Mouse (Mus musculus): ENCODE data around the gene Polk. TPM values are rescaled to one million over a fixed set of nuclear protein-coding genes. Genes with fewer than 3 reads are reported as not detected.

Polk gene
- polyA plus RNA-seq, 1 experiment from 2014 or later, result 8.8 TPM

- Histone ChIP-seq H3K9me3 (no peaks in the 10 kb centered on the region), H3K4me1 (replicated peaks) (peaks cover 5% of the 10 kb centered on the region; the same call in 1 of the 2 replicates), H3K4me2 (replicated peaks) (no peak overlapping the region), H3K27me3 (replicated peaks) (no peaks in the 10 kb centered on the region), H3K27ac (no peak overlapping the region), H3K4me3 (replicated peaks) (no peak overlapping the region), H3K36me3 (no peaks in the 10 kb centered on the region), H3K9ac (no peak overlapping the region)
- 75% methylated on average over 3 of the region's 3 CpGs for WGBS
- peak; percentile 44; the same call in 1 of the 2 replicates for ATAC-seq
Observed at GRCm38 (mm10) chr13:96454288-96454687, 88.1 kb downstream of the Polk start.

- 94% methylated on average over 3 of the region's 3 CpGs for WGBS
- Histone ChIP-seq H3K27me3 (replicated peaks) (no peaks in the 10 kb centered on the region), H3K4me3 (replicated peaks) (no peak overlapping the region), H3K36me3 (no peaks in the 10 kb centered on the region), H3K27ac (no peak overlapping the region), H3K9ac (no peak overlapping the region), H3K4me2 (replicated peaks) (no peak overlapping the region), H3K4me1 (replicated peaks) (peaks cover 3% of the 10 kb centered on the region; the same call in 1 of the 2 replicates), H3K9me3 (no peaks in the 10 kb centered on the region)
- no peak for ATAC-seq
Observed at GRCm38 (mm10) chr13:96452621-96453020, 89.8 kb downstream of the Polk start.

DNA sequence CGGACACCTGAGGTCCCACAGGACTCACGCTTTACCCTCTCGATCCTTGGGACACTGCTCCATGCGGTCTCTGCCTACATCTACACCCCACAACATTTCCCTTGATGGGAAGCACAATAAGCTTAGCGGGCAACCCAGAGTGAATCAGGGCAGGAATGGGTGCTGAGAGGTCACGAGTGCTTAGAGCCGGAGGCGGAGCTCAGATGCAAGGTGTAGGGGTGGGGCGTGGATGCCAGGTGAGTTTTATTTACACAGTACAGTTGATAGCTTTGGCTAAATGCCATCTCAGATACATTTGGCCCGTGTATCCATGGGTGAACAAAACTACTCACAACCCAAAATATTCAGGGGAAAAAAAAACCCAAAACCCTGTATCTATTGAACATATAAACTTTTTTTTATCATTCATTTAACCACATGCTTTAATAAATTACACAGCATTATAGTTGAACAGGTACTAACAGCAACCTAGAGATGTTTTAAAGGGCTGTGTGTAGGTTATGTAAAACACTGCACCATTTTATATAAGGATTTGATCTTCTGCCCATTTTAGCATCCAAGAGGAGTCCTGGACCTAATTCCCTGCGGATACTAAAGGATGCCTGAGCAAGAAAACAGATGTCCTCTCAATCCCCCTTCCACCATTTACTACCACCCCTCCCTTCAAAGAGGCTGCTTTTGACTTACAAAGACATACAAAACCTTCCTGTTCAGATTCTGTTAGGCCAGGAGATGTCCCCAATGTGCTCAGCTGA is 90.8 kb downstream of the Polk start:
- no peaks in the 10 kb centered on the region for H3K9me3 ChIP-seq
- peak; percentile 70 for ATAC-seq
- H3K4me2 ChIP-seq (replicated peaks), result no peak overlapping the region
- WGBS, result 73% methylated on average over 11 of the region's 11 CpGs
- H3K36me3 ChIP-seq, result no peaks in the 10 kb centered on the region
- no peak overlapping the region for H3K4me3 ChIP-seq (replicated peaks)
- H3K9ac ChIP-seq, result no peak overlapping the region
- H3K4me1 ChIP-seq (replicated peaks), result peaks cover 3% of the 10 kb centered on the region; the same call in 1 of the 2 replicates
- no peak overlapping the region for H3K27ac ChIP-seq
- H3K27me3 ChIP-seq (replicated peaks), result no peaks in the 10 kb centered on the region

- no peak overlapping the region for H3K9ac ChIP-seq
- WGBS, result 70% methylated on average over 7 of the region's 7 CpGs
- no peak overlapping the region for H3K27ac ChIP-seq
- H3K36me3 ChIP-seq, result no peaks in the 10 kb centered on the region
- peak; percentile 50 for ATAC-seq
- peaks cover 3% of the 10 kb centered on the region; the same call in 1 of the 2 replicates for H3K4me1 ChIP-seq (replicated peaks)
- H3K4me2 ChIP-seq (replicated peaks), result no peak overlapping the region
- no peaks in the 10 kb centered on the region for H3K27me3 ChIP-seq (replicated peaks)
- H3K4me3 ChIP-seq (replicated peaks), result no peak overlapping the region
- no peaks in the 10 kb centered on the region for H3K9me3 ChIP-seq
Observed at GRCm38 (mm10) chr13:96450869-96451268, 91.5 kb downstream of the Polk start.

DNA sequence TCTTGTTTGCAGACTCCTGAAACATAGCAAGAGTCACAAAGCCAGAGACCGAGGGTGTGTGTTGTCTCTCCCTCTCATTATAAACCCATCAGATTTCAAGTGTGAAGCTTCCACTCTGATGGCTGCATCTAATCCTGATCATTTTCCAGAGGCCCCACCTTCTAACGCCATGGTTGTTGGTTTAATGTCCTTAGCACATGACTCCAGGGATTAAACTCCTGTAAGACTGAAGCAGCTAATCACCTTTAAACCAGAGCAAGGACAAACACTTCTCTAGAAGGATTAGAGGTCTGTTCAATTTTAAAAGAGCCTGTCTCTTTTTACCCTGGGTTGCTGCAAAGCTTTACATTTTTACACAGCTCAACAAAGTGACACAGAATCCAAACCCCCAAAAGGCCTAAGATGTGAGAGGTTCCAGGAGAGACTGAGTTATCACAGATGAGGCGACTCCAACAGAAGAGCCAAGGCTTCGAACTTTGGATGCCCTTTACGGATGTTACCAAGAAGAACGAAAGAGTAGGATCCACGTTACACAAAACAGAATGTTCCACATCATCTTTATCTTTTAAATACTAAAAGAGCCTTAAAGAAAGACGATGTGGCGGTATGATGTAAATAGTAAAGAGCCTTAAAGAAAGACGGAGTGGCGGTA is 92.0 kb downstream of the Polk start:
- H3K4me2 ChIP-seq (replicated peaks), result no peak overlapping the region
- no peaks in the 10 kb centered on the region for H3K9me3 ChIP-seq
- 0 out of 2 replicates have a peak overlapping the region, but pooled peaks have one; percentile 38 for H3K27ac ChIP-seq
- 59% methylated on average over 11 of the region's 11 CpGs for WGBS
- peak; percentile 68 for ATAC-seq
- H3K4me1 ChIP-seq (replicated peaks), result peaks cover 3% of the 10 kb centered on the region; the same call in 1 of the 2 replicates
- H3K27me3 ChIP-seq (replicated peaks), result no peaks in the 10 kb centered on the region
- no peak overlapping the region for H3K9ac ChIP-seq
- no peak overlapping the region for H3K4me3 ChIP-seq (replicated peaks)
- no peaks in the 10 kb centered on the region for H3K36me3 ChIP-seq

GRCm38 (mm10) chr13:96440436-96440835 is 101.9 kb downstream of the Polk start:
- Histone ChIP-seq H3K4me1 (replicated peaks) (no peaks in the 10 kb centered on the region), H3K36me3 (no peaks in the 10 kb centered on the region), H3K9ac (no peak overlapping the region), H3K9me3 (no peaks in the 10 kb centered on the region), H3K4me2 (replicated peaks) (no peak overlapping the region), H3K4me3 (replicated peaks) (no peak overlapping the region), H3K27ac (no peak overlapping the region), H3K27me3 (replicated peaks) (no peaks in the 10 kb centered on the region)
- WGBS, result 93% methylated on average over 4 of the region's 4 CpGs
- no peak for ATAC-seq

DNA sequence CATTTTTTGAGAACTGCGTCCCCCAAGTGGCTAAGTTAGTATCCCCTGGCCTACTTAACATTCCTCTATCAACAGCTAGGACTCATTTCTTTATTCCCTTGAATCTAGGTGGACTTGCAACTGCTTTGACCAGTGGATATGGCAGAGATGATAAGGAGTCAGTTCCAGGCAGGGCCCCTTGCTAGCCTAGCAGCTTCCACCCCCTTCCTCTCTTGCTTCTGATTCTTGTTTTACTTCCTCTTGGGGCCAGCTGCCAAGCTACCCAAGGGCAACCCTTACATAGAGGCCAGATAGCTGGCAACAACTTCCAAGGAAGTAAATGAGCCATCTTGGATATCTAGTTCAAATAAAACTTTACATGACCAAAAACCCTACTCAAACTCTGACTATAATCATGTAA is 105.5 kb downstream of the Polk start:
- WGBS, result 89% methylated on average over 1 of the region's 1 CpGs
- Histone ChIP-seq H3K27me3 (replicated peaks) (no peaks in the 10 kb centered on the region), H3K9ac (no peak overlapping the region), H3K27ac (no peak overlapping the region), H3K4me2 (replicated peaks) (no peak overlapping the region), H3K4me3 (replicated peaks) (no peak overlapping the region), H3K9me3 (no peaks in the 10 kb centered on the region), H3K36me3 (no peaks in the 10 kb centered on the region), H3K4me1 (replicated peaks) (peaks cover 21% of the 10 kb centered on the region)
- ATAC-seq, result no peak

- H3K27ac ChIP-seq, result no peak overlapping the region
- ATAC-seq, result no peak
Observed at GRCm38 (mm10) chr13:96435793-96436192, 106.6 kb downstream of the Polk start.

DNA sequence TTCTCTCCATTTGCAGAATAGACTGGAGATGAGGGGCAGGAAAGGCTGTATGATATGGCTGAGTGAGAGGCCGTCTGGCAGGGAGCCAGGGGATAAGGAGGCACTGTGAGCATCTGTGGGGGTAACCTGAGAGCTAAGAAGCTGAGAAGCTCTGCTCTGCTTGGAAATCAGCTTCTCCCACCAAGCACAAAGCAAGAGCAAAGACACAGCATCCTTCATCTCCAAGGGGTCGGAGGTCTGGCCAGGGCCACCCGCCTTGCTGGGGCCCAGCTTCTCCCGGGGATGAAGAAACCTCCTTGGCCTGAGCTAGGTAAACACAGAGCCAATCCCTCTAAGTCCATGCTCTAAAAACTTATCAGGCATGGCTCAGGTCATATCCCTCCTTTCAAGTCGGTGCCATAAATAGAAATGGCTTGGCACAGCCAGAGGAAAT is 107.5 kb downstream of the Polk start:
- no peak for ATAC-seq
- H3K4me1 ChIP-seq (replicated peaks), result peaks cover 21% of the 10 kb centered on the region
- H3K9me3 ChIP-seq, result no peaks in the 10 kb centered on the region
- peak overlapping the region; percentile 49 for H3K27ac ChIP-seq
- no peak overlapping the region for H3K4me3 ChIP-seq (replicated peaks)
- 25% methylated on average over 5 of the region's 5 CpGs for WGBS
- no peak overlapping the region for H3K4me2 ChIP-seq (replicated peaks)
- H3K36me3 ChIP-seq, result no peaks in the 10 kb centered on the region
- H3K27me3 ChIP-seq (replicated peaks), result no peaks in the 10 kb centered on the region
- H3K9ac ChIP-seq, result no peak overlapping the region

More at GRCm38 (mm10) chr13:96435793-96436192, 106.6 kb downstream of the Polk start:
- no peak overlapping the region for H3K4me3 ChIP-seq (replicated peaks)
- no peaks in the 10 kb centered on the region for H3K27me3 ChIP-seq (replicated peaks)
- H3K9me3 ChIP-seq, result no peaks in the 10 kb centered on the region
- 43% methylated on average over 13 of the region's 13 CpGs for WGBS
- H3K9ac ChIP-seq, result no peak overlapping the region
- peaks cover 21% of the 10 kb centered on the region for H3K4me1 ChIP-seq (replicated peaks)
- H3K36me3 ChIP-seq, result no peaks in the 10 kb centered on the region
- H3K4me2 ChIP-seq (replicated peaks), result no peak overlapping the region

DNA sequence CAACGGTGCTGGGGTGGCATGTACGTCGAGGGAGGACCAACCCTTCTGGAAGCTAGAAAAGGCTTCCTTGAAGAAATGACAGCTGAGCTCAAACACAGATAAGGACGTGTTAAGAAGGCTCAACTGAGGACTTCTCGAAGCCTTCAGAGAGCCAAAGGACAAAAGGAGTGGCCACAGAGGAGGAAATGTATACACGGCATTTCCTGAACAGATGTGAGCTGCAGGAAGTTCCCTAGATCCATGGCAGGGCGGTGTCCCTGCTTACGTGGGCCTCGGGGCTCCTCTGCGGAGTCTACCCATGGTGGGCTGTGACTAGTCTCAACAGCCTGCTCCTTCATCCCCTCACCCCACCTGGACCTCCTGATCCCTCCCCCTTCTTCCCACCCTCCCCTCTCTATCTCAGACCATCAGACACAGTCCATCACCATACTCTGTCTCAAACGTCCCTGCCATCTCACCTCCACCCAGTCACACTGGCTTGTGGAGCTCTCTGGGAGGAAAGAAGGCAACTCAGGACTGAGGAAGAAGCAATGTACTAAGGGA is 108.7 kb downstream of the Polk start:
- Histone ChIP-seq H3K4me2 (replicated peaks) (no peak overlapping the region), H3K4me1 (replicated peaks) (peaks cover 21% of the 10 kb centered on the region), H3K36me3 (no peaks in the 10 kb centered on the region), H3K9ac (no peak overlapping the region), H3K27ac (peak overlapping the region; percentile 34), H3K9me3 (no peaks in the 10 kb centered on the region), H3K27me3 (replicated peaks) (no peaks in the 10 kb centered on the region), H3K4me3 (replicated peaks) (no peak overlapping the region)
- 47% methylated on average over 11 of the region's 11 CpGs for WGBS
- ATAC-seq, result peak; percentile 10; the same call in 1 of the 2 replicates

GRCm38 (mm10) chr13:96433041-96433440 is 109.3 kb downstream of the Polk start:
- Histone ChIP-seq H3K4me2 (replicated peaks) (peak overlapping the region; percentile 22; the same call in 1 of the 2 replicates), H3K27ac (peak overlapping the region; percentile 34; the same call in 1 of the 2 replicates), H3K9me3 (no peaks in the 10 kb centered on the region), H3K9ac (no peak overlapping the region), H3K27me3 (replicated peaks) (no peaks in the 10 kb centered on the region), H3K4me1 (replicated peaks) (peaks cover 21% of the 10 kb centered on the region), H3K4me3 (replicated peaks) (no peak overlapping the region), H3K36me3 (no peaks in the 10 kb centered on the region)
- 76% methylated on average over 6 of the region's 6 CpGs for WGBS
- no peak for ATAC-seq

DNA sequence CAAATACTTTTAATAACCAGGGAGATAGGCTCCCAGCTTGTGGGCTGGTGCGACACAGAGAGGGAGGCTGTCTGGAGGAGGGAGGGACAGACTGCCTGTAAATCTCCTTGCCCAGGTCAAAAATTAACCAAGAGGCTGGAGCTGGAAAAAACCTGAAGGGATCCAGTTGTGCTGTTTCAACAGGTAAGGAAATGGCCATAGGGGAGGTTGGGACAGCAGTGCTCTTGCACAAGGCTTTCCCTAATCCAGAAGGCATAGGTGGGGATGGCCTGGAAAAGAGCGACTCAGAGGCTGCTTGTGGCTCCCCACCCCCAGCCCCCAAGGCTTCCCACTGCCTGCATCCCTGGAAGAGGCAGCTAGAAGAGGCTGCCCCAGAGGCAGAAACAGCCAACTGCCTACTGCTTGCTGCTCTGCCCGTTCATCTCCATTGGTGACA is 110.0 kb downstream of the Polk start:
- Histone ChIP-seq H3K4me3 (replicated peaks) (no peak overlapping the region), H3K4me2 (replicated peaks) (peak overlapping the region; percentile 22; the same call in 1 of the 2 replicates), H3K27me3 (replicated peaks) (no peaks in the 10 kb centered on the region), H3K9ac (0 out of 2 replicates have a peak overlapping the region, but pooled peaks have one; percentile 3), H3K4me1 (replicated peaks) (peaks cover 21% of the 10 kb centered on the region), H3K27ac (peak overlapping the region; percentile 56; the same call in 1 of the 2 replicates), H3K9me3 (no peaks in the 10 kb centered on the region), H3K36me3 (no peaks in the 10 kb centered on the region)
- peak; percentile 86 for ATAC-seq
- WGBS, result 37% methylated on average over 3 of the region's 3 CpGs
